In genomic region chr6:87789791-87790190, GRCm38 (mm10) we compare ENCODE assay signal across 9 mouse cellular contexts. TPM values are rescaled to one million over a fixed set of nuclear protein-coding genes. Genes with fewer than 3 reads are reported as not detected.
DNase-seq lines count a peak whose midpoint lies in the region; ATAC-seq lines count a peak whose summit lies in the region.
"Had no signal": no experiment of that assay in that cellular context is flagged by ENCODE, and none has a peak within 500 bp of the region (broad histone marks: within the 10 kb centered on the region; RNA-seq: fewer than 3 reads in every experiment).

No protein-coding gene starts in this region.

- H3K9ac ChIP-seq in hindbrain, embryonic 13.5 days, result peak overlapping the region; percentile 35; the same call in 1 of the 2 replicates
- no peak overlapping the region; the same call in 1 of the 2 replicates for H3K9ac ChIP-seq in liver, embryonic 11.5 days (ENCODE audit: low read depth, low read length)
- peak overlapping the region; percentile 44 for H3K9ac ChIP-seq in stomach, embryonic 16.5 days (ENCODE audit: low read length)

- H3K27me3 ChIP-seq in hindbrain, embryonic 13.5 days, result no peaks in the 10 kb centered on the region
- H3K27me3 ChIP-seq in hindbrain, embryonic 10.5 days (ENCODE audit: insufficient read depth, poor library complexity, severe bottlenecking), result no peaks in the 10 kb centered on the region
- H3K27me3 ChIP-seq in liver, embryonic 11.5 days (replicated peaks; ENCODE audit: control insufficient read depth, insufficient read depth, low read length), result no peaks in the 10 kb centered on the region
- no peaks in the 10 kb centered on the region for H3K27me3 ChIP-seq in stomach, embryonic 16.5 days (ENCODE audit: control insufficient read depth, insufficient read depth, low read length)

- no peak for DNase-seq in hindbrain, embryonic 10.5 days (ENCODE audit: low spot score)
- DNase-seq in spleen, postnatal 10 days (ENCODE audit: low spot score in 2 of 2), result peak; percentile 38 to 44
- DNase-seq in spleen, adult 18-20 months, result no peak
- no peak for DNase-seq in liver, embryonic 11.5 days (ENCODE audit: low spot score)
- no peak for DNase-seq in left cerebral cortex, adult 8-10 months (ENCODE audit: low spot score in 2 of 2)
- DNase-seq in cerebellum, postnatal 4 days (ENCODE audit: low spot score in 2 of 2), result no peak
- DNase-seq: thymus, postnatal 4 days had no signal

- no peak overlapping the region for H3K4me3 ChIP-seq in hindbrain, embryonic 13.5 days
- H3K4me3 ChIP-seq in hindbrain, embryonic 10.5 days, result no peak overlapping the region
- H3K4me3 ChIP-seq in liver, embryonic 11.5 days (ENCODE audit: low read depth, low read length), result no peak overlapping the region
- H3K4me3 ChIP-seq in stomach, embryonic 16.5 days (replicated peaks; ENCODE audit: low read length), result no peak overlapping the region

- WGBS in hindbrain, embryonic 13.5 days, result 96% methylated on average over 6 of the region's 6 CpGs
- 92% methylated on average over 6 of the region's 6 CpGs for WGBS in hindbrain, embryonic 10.5 days
- 79% methylated on average over 6 of the region's 6 CpGs for WGBS in liver, embryonic 11.5 days
- WGBS in stomach, embryonic 16.5 days, result 79% methylated on average over 6 of the region's 6 CpGs

- H3K4me2 ChIP-seq in hindbrain, embryonic 13.5 days, result no peak overlapping the region
- no peak overlapping the region for H3K4me2 ChIP-seq in liver, embryonic 11.5 days
- H3K4me2 ChIP-seq in stomach, embryonic 16.5 days (ENCODE audit: low read depth, low read length), result no peak overlapping the region

- peaks cover 11% of the 10 kb centered on the region for H3K4me1 ChIP-seq in hindbrain, embryonic 13.5 days (replicated peaks)
- H3K4me1 ChIP-seq in hindbrain, embryonic 10.5 days (replicated peaks), result peaks cover 6% of the 10 kb centered on the region; the same call in 1 of the 2 replicates
- peaks cover 47% of the 10 kb centered on the region for H3K4me1 ChIP-seq in liver, embryonic 11.5 days (replicated peaks; ENCODE audit: control insufficient read depth, insufficient read depth, low read length)
- peaks cover 18% of the 10 kb centered on the region for H3K4me1 ChIP-seq in stomach, embryonic 16.5 days (ENCODE audit: control insufficient read depth, insufficient read depth, low read length)

- no peak overlapping the region for H3K27ac ChIP-seq in hindbrain, embryonic 13.5 days
- no peak overlapping the region for H3K27ac ChIP-seq in hindbrain, embryonic 10.5 days
- peak overlapping the region; percentile 83; the same call in 1 of the 2 replicates for H3K27ac ChIP-seq in liver, embryonic 11.5 days (ENCODE audit: low read depth, low read length)
- H3K27ac ChIP-seq in stomach, embryonic 16.5 days (ENCODE audit: low read length), result peak overlapping the region; percentile 81

- no peak for ATAC-seq in hindbrain, embryonic 13.5 days (ENCODE audit: low FRiP score)
- no peak for ATAC-seq in liver, embryonic 11.5 days (replicated peaks; ENCODE audit: low FRiP score)
- ATAC-seq in stomach, embryonic 16.5 days (ENCODE audit: insufficient read depth, low FRiP score), result no peak

- no peaks in the 10 kb centered on the region for H3K9me3 ChIP-seq in hindbrain, embryonic 13.5 days
- no peaks in the 10 kb centered on the region for H3K9me3 ChIP-seq in hindbrain, embryonic 10.5 days
- no peaks in the 10 kb centered on the region for H3K9me3 ChIP-seq in liver, embryonic 11.5 days (ENCODE audit: control insufficient read depth, low read length)
- no peaks in the 10 kb centered on the region for H3K9me3 ChIP-seq in stomach, embryonic 16.5 days (replicated peaks; ENCODE audit: control insufficient read depth, low read length)

- peaks cover 36% of the 10 kb centered on the region for H3K36me3 ChIP-seq in hindbrain, embryonic 13.5 days
- H3K36me3 ChIP-seq in hindbrain, embryonic 10.5 days, result peaks cover 13% of the 10 kb centered on the region
- peaks cover 16% of the 10 kb centered on the region for H3K36me3 ChIP-seq in liver, embryonic 11.5 days (ENCODE audit: control insufficient read depth, insufficient read depth, low read length)
- H3K36me3 ChIP-seq in stomach, embryonic 16.5 days (ENCODE audit: control insufficient read depth, insufficient read depth, low read length), result no peaks in the 10 kb centered on the region

RNA-seq across cellular contexts. Expression of gene Gp9, which starts 11.9 kb away (rescaled TPM):
- polyA plus RNA-seq in hindbrain, embryonic 13.5 days (2015; fragmentation: Nextera tagmentation; extraction: Ambion mirVana), result 1.1 and 1.5 TPM in 2 replicates
- 3.0 and 3.1 TPM in 2 replicates for polyA plus RNA-seq in hindbrain, embryonic 10.5 days (2016; fragmentation: Nextera tagmentation; extraction: Ambion mirVana)
- 37.2 and 37.3 TPM in 2 replicates for polyA plus RNA-seq in liver, embryonic 11.5 days (2014; fragmentation: Nextera tagmentation; extraction: Ambion mirVana)
- 1.2 and 1.4 TPM in 2 replicates for polyA plus RNA-seq in stomach, embryonic 16.5 days (2015; fragmentation: Nextera tagmentation; extraction: Ambion mirVana)
- total RNA-seq in left cerebral cortex, adult 8-10 months (2022), result 1 to 10 TPM in 3 of 4 experiments, under 1 TPM in 1; 0.72 to 1.4 (median 1.1) TPM

RNA-seq across cellular contexts. Expression of gene Rab43, which starts 22.2 kb away (rescaled TPM):
- 9.3 and 9.6 TPM in 2 replicates for polyA plus RNA-seq in hindbrain, embryonic 13.5 days (2015; fragmentation: Nextera tagmentation; extraction: Ambion mirVana)
- 7.9 and 8.1 TPM in 2 replicates for polyA plus RNA-seq in hindbrain, embryonic 10.5 days (2016; fragmentation: Nextera tagmentation; extraction: Ambion mirVana)
- polyA plus RNA-seq in liver, embryonic 11.5 days (2014; fragmentation: Nextera tagmentation; extraction: Ambion mirVana), result 20.4 and 21.4 TPM in 2 replicates
- polyA plus RNA-seq in stomach, embryonic 16.5 days (2015; fragmentation: Nextera tagmentation; extraction: Ambion mirVana), result 8.9 and 10.7 TPM in 2 replicates
- total RNA-seq in left cerebral cortex, adult 8-10 months (2022), result 10 to 100 TPM; 14.4 to 22.1 (median 16.7) TPM

RNA-seq across cellular contexts. Expression of gene Gm45140, which starts 45.8 kb away (rescaled TPM):
- polyA plus RNA-seq in hindbrain, embryonic 13.5 days (2015; fragmentation: Nextera tagmentation; extraction: Ambion mirVana), result 2.0 and 2.8 TPM in 2 replicates
- 0.77 and 1.7 TPM in 2 replicates for polyA plus RNA-seq in hindbrain, embryonic 10.5 days (2016; fragmentation: Nextera tagmentation; extraction: Ambion mirVana)
- 5.6 and 7.8 TPM in 2 replicates for polyA plus RNA-seq in liver, embryonic 11.5 days (2014; fragmentation: Nextera tagmentation; extraction: Ambion mirVana)
- polyA plus RNA-seq in stomach, embryonic 16.5 days (2015; fragmentation: Nextera tagmentation; extraction: Ambion mirVana), result 3.0 and 6.1 TPM in 2 replicates
- total RNA-seq in left cerebral cortex, adult 8-10 months (2022), result 1 to 10 TPM; 2.2 to 5.0 (median 2.8) TPM

RNA-seq across cellular contexts. Expression of gene Isy1, which starts 48.8 kb away (rescaled TPM):
- polyA plus RNA-seq in hindbrain, embryonic 13.5 days (2015; fragmentation: Nextera tagmentation; extraction: Ambion mirVana), result 25.7 and 33.3 TPM in 2 replicates
- 50.7 and 68.0 TPM in 2 replicates for polyA plus RNA-seq in hindbrain, embryonic 10.5 days (2016; fragmentation: Nextera tagmentation; extraction: Ambion mirVana)
- polyA plus RNA-seq in liver, embryonic 11.5 days (2014; fragmentation: Nextera tagmentation; extraction: Ambion mirVana), result 84.8 and 89.0 TPM in 2 replicates
- polyA plus RNA-seq in stomach, embryonic 16.5 days (2015; fragmentation: Nextera tagmentation; extraction: Ambion mirVana), result 40.1 and 48.1 TPM in 2 replicates
- 10 to 100 TPM; 27.5 to 30.6 (median 28.5) TPM for total RNA-seq in left cerebral cortex, adult 8-10 months (2022)

RNA-seq across cellular contexts. Expression of gene Efcc1, which starts 59.1 kb away (rescaled TPM):
- polyA plus RNA-seq in hindbrain, embryonic 13.5 days (2015; fragmentation: Nextera tagmentation; extraction: Ambion mirVana), result 5.9 and 6.2 TPM in 2 replicates
- polyA plus RNA-seq in hindbrain, embryonic 10.5 days (2016; fragmentation: Nextera tagmentation; extraction: Ambion mirVana), result 4.2 and 5.8 TPM in 2 replicates
- polyA plus RNA-seq in liver, embryonic 11.5 days (2014; fragmentation: Nextera tagmentation; extraction: Ambion mirVana), result 0.45 and 0.57 TPM in 2 replicates
- 0.90 and 1.3 TPM in 2 replicates for polyA plus RNA-seq in stomach, embryonic 16.5 days (2015; fragmentation: Nextera tagmentation; extraction: Ambion mirVana)
- 1 to 10 TPM; 4.6 to 9.6 (median 8.4) TPM for total RNA-seq in left cerebral cortex, adult 8-10 months (2022)

Comparison
In these comparisons a context has a peak if more than half of its experiments do, and no peak if none do; other contexts are left out.
1. DNase-seq: peak in spleen, postnatal 10 days (2 of 2); none in hindbrain, embryonic 10.5 days (single experiment), spleen, adult 18-20 months (0 of 2), liver, embryonic 11.5 days (single experiment), left cerebral cortex, adult 8-10 months (0 of 2) and cerebellum, postnatal 4 days (0 of 2).
2. H3K27ac ChIP-seq: peak in liver, embryonic 11.5 days (single experiment) and stomach, embryonic 16.5 days (single experiment); none in hindbrain, embryonic 13.5 days (single experiment) and hindbrain, embryonic 10.5 days (single experiment).